Mouse (Mus musculus): ENCODE results near the gene Insc. TPM values are rescaled to one million over a fixed set of nuclear protein-coding genes. Genes with fewer than 3 reads are reported as not detected.

The Insc gene
- polyA plus RNA-seq (2017; shearing (Covaris generic)) = 1.8 TPM

DNA sequence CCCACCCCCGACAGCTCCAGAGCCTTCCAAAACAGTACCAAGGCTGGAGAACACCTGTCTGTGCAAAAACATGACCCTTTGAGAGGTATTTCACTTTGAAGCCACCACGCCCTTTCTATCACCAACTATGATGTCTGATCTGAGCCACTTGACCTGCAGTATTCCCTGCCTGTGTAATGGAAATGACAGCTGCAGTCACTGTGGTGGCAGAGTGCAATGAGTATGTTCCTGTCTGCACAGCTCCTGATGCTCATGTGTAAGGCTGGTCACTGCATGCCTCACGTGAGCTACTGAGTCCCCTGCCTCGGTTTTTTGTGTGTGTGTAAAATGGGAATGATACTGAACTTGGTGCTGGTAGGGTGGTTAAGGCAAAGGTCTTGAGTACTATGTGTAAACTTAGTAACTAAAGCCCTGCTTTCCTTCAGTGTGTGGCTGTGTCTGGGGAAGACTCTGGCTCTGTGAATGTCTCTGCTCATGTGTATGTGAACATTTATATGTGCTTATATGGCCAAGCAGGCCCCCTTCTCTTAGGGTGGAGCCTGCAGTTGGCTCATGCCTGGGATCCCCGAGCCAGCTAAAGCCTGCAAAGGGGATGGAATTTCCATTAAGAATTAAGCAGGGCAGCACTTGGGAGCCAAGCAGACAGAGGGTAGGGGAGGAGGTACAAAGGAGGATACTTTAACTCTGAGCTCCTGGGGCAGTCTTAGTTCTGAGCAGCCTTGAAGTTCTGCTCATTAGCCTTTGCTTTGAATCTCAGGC, at the start of gene Insc:
Insc (plus strand) TSS at position 673 of the 759 bp plus-strand sequence.

DNA sequence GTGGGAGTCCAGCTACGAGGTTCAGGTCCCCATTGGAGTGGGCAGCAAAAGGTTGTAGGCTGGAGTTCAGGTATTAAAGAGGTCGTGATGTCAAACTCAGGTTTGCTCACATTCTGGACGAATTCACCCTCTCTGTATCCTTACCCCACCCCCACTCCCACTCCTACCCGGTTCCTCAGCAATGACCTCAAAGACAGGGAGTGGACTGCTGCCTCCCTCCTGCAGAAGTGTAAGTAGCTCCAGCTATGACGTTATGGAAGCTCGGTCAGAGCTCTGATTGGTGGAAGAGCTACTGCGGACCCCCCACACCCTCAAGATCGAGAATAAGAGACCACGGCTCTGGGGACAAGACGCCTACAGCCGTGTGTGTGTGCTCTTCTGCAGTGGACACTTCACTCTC, 25.2 kb upstream of the Insc start, which contains the start of gene Calcb:
Calcb (plus strand) TSS at position 344 of the 400 bp plus-strand sequence.

Other genes with a start within 250 kb of the Insc start
- gene Cyp2r1, start 180.7 kb upstream of the Insc start, polyA plus RNA-seq (2017; shearing (Covaris generic)) = 3.3 TPM
- 12.3 TPM for gene Calca, start 107.3 kb upstream of the Insc start, polyA plus RNA-seq (2017; shearing (Covaris generic))
- not detected for gene Calcb, start 25.1 kb upstream of the Insc start, polyA plus RNA-seq (2017; shearing (Covaris generic))